Mouse (Mus musculus): ENCODE data around the gene Ankrd65. TPM values are rescaled to one million over a fixed set of nuclear protein-coding genes. Genes with fewer than 3 reads are reported as not detected.

The Ankrd65 gene
- polyA plus RNA-seq, 1 experiment from 2014 or later: not detected

DNA sequence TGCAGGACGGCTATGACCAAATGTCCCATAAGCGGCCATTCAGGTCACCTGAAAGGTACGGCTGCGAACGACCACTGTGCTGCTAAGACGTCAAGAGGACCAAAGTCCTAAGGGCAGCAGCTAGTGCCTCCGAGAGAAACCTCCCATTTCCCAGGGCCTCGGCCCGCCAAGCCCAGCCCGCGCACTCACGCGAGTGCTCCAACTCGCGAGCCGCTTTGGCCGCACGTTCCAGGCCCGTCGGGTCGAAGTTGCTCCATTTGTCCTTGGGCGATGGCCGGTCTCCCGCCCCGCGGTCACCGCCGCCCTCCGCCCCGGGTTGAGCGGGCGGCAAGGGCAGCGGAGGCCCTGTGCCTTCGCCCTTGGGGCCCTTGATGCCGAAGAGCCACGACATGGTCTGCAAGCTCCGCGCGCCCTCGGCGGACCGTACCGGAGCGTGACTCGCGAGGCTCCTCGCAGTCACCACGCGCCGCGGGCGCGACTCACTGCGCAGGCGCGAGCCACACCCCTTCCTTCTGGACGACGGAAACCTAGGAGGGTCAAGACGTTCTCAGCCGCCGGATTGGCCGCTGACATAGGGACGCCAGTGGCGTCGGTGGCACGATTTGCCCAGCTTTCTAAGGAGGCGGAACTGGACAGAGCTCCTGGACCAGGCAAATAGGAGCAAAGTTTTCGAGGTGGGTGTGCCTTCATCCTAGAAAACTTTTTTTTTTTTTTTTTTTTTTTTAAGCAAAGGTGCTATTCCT, 29.5 kb upstream of the Ankrd65 start, which contains the start of gene Atad3a:
Gene Atad3a (minus strand): TSS at position 481 of the 743 bp plus-strand sequence.
- peak; percentile 98 for ATAC-seq
- Histone ChIP-seq H3K4me3 (ENCODE audit: low read length) (peak within 1 kb of the TSS; percentile 79), H3K4me2 (ENCODE audit: low read length) (peak within 1 kb of the TSS; percentile 98), H3K9ac (ENCODE audit: low read depth, low read length) (peak within 1 kb of the TSS; percentile 83), H3K27ac (ENCODE audit: low read depth, low read length) (peak within 1 kb of the TSS; percentile 63), H3K36me3 (ENCODE audit: control insufficient read depth, insufficient read depth, low read length) (peaks cover 7% of the 10 kb centered on the region; the same call in 1 of the 2 replicates), H3K9me3 (ENCODE audit: control insufficient read depth, low read length) (no peaks in the 10 kb centered on the region), H3K4me1 (ENCODE audit: control insufficient read depth, insufficient read depth, low read depth, low read length) (peaks cover 24% of the 10 kb centered on the region), H3K27me3 (replicated peaks; ENCODE audit: control insufficient read depth, insufficient read depth, low read length) (no peaks in the 10 kb centered on the region)
- WGBS: under 1% methylated on average over 57 of the region's 68 CpGs

GRCm38 (mm10) chr4:155761356-155762099, 28.7 kb upstream of the Ankrd65 start:
- peaks cover 24% of the 10 kb centered on the region for H3K4me1 ChIP-seq (ENCODE audit: control insufficient read depth, insufficient read depth, low read depth, low read length)
- peak overlapping the region; percentile 79 for H3K4me3 ChIP-seq (ENCODE audit: low read length)
- ATAC-seq: peak; percentile 1; the same call in 1 of the 2 replicates
- H3K27me3 ChIP-seq (replicated peaks; ENCODE audit: control insufficient read depth, insufficient read depth, low read length): no peaks in the 10 kb centered on the region
- 2% methylated on average over 28 of the region's 28 CpGs for WGBS
- H3K36me3 ChIP-seq (ENCODE audit: control insufficient read depth, insufficient read depth, low read length): no peaks in the 10 kb centered on the region
- peak overlapping the region; percentile 69 for H3K9ac ChIP-seq (ENCODE audit: low read depth, low read length)
- no peak overlapping the region for H3K27ac ChIP-seq (ENCODE audit: low read depth, low read length)
- no peaks in the 10 kb centered on the region for H3K9me3 ChIP-seq (ENCODE audit: control insufficient read depth, low read length)
- peak overlapping the region; percentile 98 for H3K4me2 ChIP-seq (ENCODE audit: low read length)

GRCm38 (mm10) chr4:155762357-155762756, 27.9 kb upstream of the Ankrd65 start:
- H3K4me1 ChIP-seq (ENCODE audit: control insufficient read depth, insufficient read depth, low read depth, low read length): peaks cover 24% of the 10 kb centered on the region
- 84% methylated on average over 3 of the region's 3 CpGs for WGBS
- H3K4me2 ChIP-seq (ENCODE audit: low read length): no peak overlapping the region
- no peak overlapping the region for H3K27ac ChIP-seq (ENCODE audit: low read depth, low read length)
- ATAC-seq: no peak
- no peaks in the 10 kb centered on the region for H3K27me3 ChIP-seq (replicated peaks; ENCODE audit: control insufficient read depth, insufficient read depth, low read length)
- no peak overlapping the region for H3K4me3 ChIP-seq (ENCODE audit: low read length)
- no peaks in the 10 kb centered on the region for H3K36me3 ChIP-seq (ENCODE audit: control insufficient read depth, insufficient read depth, low read length)
- no peak overlapping the region for H3K9ac ChIP-seq (ENCODE audit: low read depth, low read length)
- no peaks in the 10 kb centered on the region for H3K9me3 ChIP-seq (ENCODE audit: control insufficient read depth, low read length)

- H3K4me2 ChIP-seq (ENCODE audit: low read length): peak overlapping the region; percentile 88
- 56% methylated on average over 5 of the region's 5 CpGs for WGBS
- no peaks in the 10 kb centered on the region for H3K9me3 ChIP-seq (ENCODE audit: control insufficient read depth, low read length)
- H3K36me3 ChIP-seq (ENCODE audit: control insufficient read depth, insufficient read depth, low read length): no peaks in the 10 kb centered on the region
- no peak for ATAC-seq
- H3K27ac ChIP-seq (ENCODE audit: low read depth, low read length): peak overlapping the region; percentile 75
- H3K4me3 ChIP-seq (ENCODE audit: low read length): peak overlapping the region; percentile 48
- H3K27me3 ChIP-seq (replicated peaks; ENCODE audit: control insufficient read depth, insufficient read depth, low read length): peaks cover 11% of the 10 kb centered on the region
- H3K9ac ChIP-seq (ENCODE audit: low read depth, low read length): peak overlapping the region; percentile 79
- peaks cover 16% of the 10 kb centered on the region for H3K4me1 ChIP-seq (ENCODE audit: control insufficient read depth, insufficient read depth, low read depth, low read length)
These were observed 20.8 kb upstream of the Ankrd65 start for GRCm38 (mm10) chr4:155769496-155769879.

- Histone ChIP-seq H3K27me3 (replicated peaks; ENCODE audit: control insufficient read depth, insufficient read depth, low read length) (peaks cover 11% of the 10 kb centered on the region), H3K9me3 (ENCODE audit: control insufficient read depth, low read length) (no peaks in the 10 kb centered on the region), H3K36me3 (ENCODE audit: control insufficient read depth, insufficient read depth, low read length) (no peaks in the 10 kb centered on the region), H3K9ac (ENCODE audit: low read depth, low read length) (peak overlapping the region; percentile 79), H3K4me3 (ENCODE audit: low read length) (peak overlapping the region; percentile 48), H3K27ac (ENCODE audit: low read depth, low read length) (peak overlapping the region; percentile 75), H3K4me2 (ENCODE audit: low read length) (peak overlapping the region; percentile 88), H3K4me1 (ENCODE audit: control insufficient read depth, insufficient read depth, low read depth, low read length) (peaks cover 19% of the 10 kb centered on the region)
- under 1% methylated on average over 35 of the region's 39 CpGs for WGBS
- peak; percentile 82 for ATAC-seq
These were observed 20.2 kb upstream of the Ankrd65 start for GRCm38 (mm10) chr4:155769880-155770512.

GRCm38 (mm10) chr4:155770626-155771025, 19.6 kb upstream of the Ankrd65 start:
- Histone ChIP-seq H3K4me2 (ENCODE audit: low read length) (peak overlapping the region; percentile 88), H3K4me1 (ENCODE audit: control insufficient read depth, insufficient read depth, low read depth, low read length) (peaks cover 25% of the 10 kb centered on the region), H3K9ac (ENCODE audit: low read depth, low read length) (peak overlapping the region; percentile 79), H3K4me3 (ENCODE audit: low read length) (peak overlapping the region; percentile 48), H3K27me3 (replicated peaks; ENCODE audit: control insufficient read depth, insufficient read depth, low read length) (peaks cover 11% of the 10 kb centered on the region), H3K9me3 (ENCODE audit: control insufficient read depth, low read length) (no peaks in the 10 kb centered on the region), H3K36me3 (ENCODE audit: control insufficient read depth, insufficient read depth, low read length) (no peaks in the 10 kb centered on the region), H3K27ac (ENCODE audit: low read depth, low read length) (peak overlapping the region; percentile 75; the same call in 1 of the 2 replicates)
- ATAC-seq: no peak
- whole genome bisulfite sequencing: 45% methylated on average over 24 of the region's 24 CpGs

DNA sequence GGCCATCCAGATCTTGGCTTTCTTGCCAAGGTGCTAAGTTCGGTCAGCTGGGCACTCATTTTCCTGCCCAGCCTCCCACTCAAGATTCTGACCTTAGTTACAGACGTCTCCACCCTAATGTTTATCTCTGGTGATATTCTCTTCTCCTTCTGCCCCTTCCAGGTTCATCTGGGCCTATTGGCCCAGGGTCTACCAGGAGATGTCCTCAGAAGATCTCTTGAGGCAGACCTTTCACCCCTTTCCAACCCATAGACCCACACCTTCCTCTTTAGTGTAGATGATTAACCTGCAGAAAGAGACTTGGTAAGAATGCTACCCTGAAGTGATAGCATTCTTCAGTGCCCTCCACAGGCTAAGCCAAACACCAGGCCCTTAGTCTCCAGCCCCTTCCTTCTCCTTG, 18.5 kb upstream of the Ankrd65 start:
- H3K4me2 ChIP-seq (ENCODE audit: low read length): no peak overlapping the region
- H3K27ac ChIP-seq (ENCODE audit: low read depth, low read length): no peak overlapping the region
- H3K4me1 ChIP-seq (ENCODE audit: control insufficient read depth, insufficient read depth, low read depth, low read length): peaks cover 29% of the 10 kb centered on the region
- H3K9me3 ChIP-seq (ENCODE audit: control insufficient read depth, low read length): no peaks in the 10 kb centered on the region
- H3K9ac ChIP-seq (ENCODE audit: low read depth, low read length): no peak overlapping the region
- H3K4me3 ChIP-seq (ENCODE audit: low read length): no peak overlapping the region
- no peaks in the 10 kb centered on the region for H3K36me3 ChIP-seq (ENCODE audit: control insufficient read depth, insufficient read depth, low read length)
- H3K27me3 ChIP-seq (replicated peaks; ENCODE audit: control insufficient read depth, insufficient read depth, low read length): peaks cover 11% of the 10 kb centered on the region
- ATAC-seq: no peak
- WGBS: 79% methylated on average over 2 of the region's 2 CpGs

DNA sequence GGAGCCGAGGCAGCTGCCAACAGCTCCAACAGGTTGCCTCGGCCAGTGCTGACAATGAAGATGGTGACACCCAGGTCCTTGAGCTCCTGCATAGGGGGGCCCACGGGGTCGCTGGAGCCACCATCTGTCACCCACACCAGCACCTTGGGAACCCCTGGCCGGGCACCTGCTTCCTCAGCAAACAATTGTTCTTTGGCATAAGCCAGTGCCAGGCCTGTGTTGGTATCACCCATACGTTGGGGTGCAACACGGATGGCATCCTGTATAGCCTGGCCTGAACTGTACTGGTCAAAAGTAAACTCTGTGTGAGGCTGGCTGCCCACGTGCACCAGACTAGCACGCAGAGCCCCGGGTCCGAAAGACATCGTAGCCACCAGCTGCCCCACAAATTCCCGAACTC, 17.5 kb upstream of the Ankrd65 start:
- Histone ChIP-seq H3K36me3 (ENCODE audit: control insufficient read depth, insufficient read depth, low read length) (no peaks in the 10 kb centered on the region), H3K9me3 (ENCODE audit: control insufficient read depth, low read length) (no peaks in the 10 kb centered on the region), H3K27me3 (replicated peaks; ENCODE audit: control insufficient read depth, insufficient read depth, low read length) (peaks cover 11% of the 10 kb centered on the region), H3K9ac (ENCODE audit: low read depth, low read length) (no peak overlapping the region), H3K27ac (ENCODE audit: low read depth, low read length) (no peak overlapping the region), H3K4me1 (ENCODE audit: control insufficient read depth, insufficient read depth, low read depth, low read length) (peaks cover 29% of the 10 kb centered on the region), H3K4me3 (ENCODE audit: low read length) (no peak overlapping the region), H3K4me2 (ENCODE audit: low read length) (peak overlapping the region; percentile 34)
- no peak for ATAC-seq
- 84% methylated on average over 13 of the region's 13 CpGs for WGBS

Measured in hindbrain, embryonic 16.5 days (tissue).